Mouse (Mus musculus): ENCODE measurements around the gene Slc27a2.

DNA sequence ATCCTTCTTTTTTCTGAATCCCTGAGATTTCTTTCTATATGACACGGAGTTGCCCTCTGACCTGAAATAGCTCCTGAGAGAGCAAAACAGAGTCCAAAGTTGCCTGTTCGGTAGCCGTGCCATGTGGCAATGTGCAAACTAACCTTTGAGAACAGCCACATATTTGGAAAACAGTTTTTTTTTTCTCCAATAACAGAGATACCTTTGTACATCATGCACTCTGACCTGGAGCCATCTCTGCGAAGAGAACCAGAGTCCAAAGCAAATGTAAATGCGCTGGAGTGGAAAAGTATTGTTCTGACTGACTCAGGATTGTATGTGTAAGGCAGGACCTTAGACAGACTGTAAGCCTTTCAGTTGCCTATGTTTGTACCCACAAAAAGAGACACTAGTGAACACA is 3.3 kb downstream of the Slc27a2 start:
- no peak for TF ChIP-seq CTCF (IDR thresholded peaks at IDR 0.05; ENCODE audit: low read depth, low read length)
- no peak for TF ChIP-seq GATA1 (IDR thresholded peaks at IDR 0.05; ENCODE audit: borderline replicate concordance, low read length)
- TF ChIP-seq TAL1 (conservative IDR thresholded peaks at IDR 0.05; ENCODE audit: low read depth, low read length) = no peak
- TF ChIP-seq GATA2 (IDR thresholded peaks at IDR 0.05; ENCODE audit: borderline replicate concordance, low read depth, low read length) = no peak

Data from G1E (cell line).